Mouse (Mus musculus): ENCODE results near the gene Nr2e1. TPM values are rescaled to one million over a fixed set of nuclear protein-coding genes. Genes with fewer than 3 reads are reported as not detected.

Gene Nr2e1
- polyA plus RNA-seq, 1 experiment from 2014 or later, result not detected

DNA sequence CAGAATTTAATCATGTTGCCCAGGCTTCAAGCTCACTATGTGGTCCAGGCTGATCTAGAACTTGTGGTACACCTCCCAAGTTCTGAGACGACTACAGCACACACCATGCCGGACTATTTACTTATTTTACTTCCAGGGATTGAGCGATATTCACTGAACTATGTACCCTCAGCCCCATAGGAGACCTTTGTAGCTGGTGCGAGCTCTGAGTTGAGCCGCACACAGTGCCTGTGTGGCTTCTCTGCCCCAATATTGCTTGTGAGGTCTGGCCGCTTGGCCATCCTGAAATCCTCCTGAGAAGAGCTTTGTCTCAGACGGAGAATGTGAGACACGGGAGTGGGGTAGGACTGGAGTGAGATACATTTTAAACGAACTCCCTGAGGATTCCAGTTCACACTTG lies 31.3 kb upstream of the Nr2e1 start:
- Histone ChIP-seq H3K4me1 (ENCODE audit: insufficient read depth) (no peaks in the 10 kb centered on the region; the same call in 1 of the 2 replicates), H3K4me3 (ENCODE audit: low read depth, low read length) (no peak overlapping the region), H3K27ac (ENCODE audit: low read depth) (no peak overlapping the region), H3K27me3 (ENCODE audit: insufficient read depth, low read length) (peaks cover 66% of the 10 kb centered on the region), H3K9ac (no peak overlapping the region), H3K36me3 (ENCODE audit: insufficient read depth) (no peaks in the 10 kb centered on the region), H3K4me2 (no peak overlapping the region), H3K9me3 (ENCODE audit: low read depth, low read length) (no peaks in the 10 kb centered on the region; the same call in 1 of the 2 replicates)
- DNase-seq (no peak), ATAC-seq (ENCODE audit: insufficient read depth) (no peak)
- 12% methylated on average over 9 of the region's 9 CpGs for WGBS
- TF ChIP-seq CTCF (IDR thresholded peaks at IDR 0.05; ENCODE audit: low read depth), result no peak

DNA sequence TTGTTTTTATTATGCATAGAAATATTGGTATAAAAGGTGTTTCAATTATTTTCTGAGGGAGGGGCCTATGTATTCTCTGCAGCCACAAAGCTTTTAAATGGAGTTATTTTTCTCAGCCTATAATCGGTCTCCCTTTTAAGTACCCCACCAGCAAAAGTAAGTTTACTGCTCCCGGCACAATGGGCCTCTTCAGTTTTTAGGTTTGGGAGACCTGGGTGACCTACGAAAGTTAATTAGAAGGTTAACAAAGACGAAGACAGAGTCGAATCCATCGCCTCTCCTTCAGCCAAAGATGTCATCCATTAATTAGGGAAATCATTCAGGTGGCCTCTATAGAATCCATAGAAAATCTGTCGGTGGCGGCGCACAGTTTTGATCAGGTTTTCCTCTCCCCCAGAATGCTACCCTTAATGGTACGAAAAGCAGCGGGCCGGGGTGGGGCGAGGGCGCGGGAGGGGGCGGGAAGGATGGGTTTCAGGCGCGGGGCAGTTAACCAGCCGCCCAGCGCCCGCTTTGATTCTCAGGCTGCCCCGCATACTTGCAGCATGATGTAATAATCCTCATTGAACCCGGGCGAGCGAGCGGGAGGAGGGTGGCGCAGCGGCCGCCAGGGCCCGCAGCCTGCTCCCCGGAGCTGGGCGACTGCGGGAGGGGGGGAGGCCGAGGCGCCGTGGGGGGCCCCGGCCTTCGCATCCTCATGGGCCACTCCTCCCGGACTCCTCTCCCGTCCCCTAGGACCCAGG lies 30.4 kb upstream of the Nr2e1 start:
- peak overlapping the region; percentile 47 for H3K9ac ChIP-seq

DNA sequence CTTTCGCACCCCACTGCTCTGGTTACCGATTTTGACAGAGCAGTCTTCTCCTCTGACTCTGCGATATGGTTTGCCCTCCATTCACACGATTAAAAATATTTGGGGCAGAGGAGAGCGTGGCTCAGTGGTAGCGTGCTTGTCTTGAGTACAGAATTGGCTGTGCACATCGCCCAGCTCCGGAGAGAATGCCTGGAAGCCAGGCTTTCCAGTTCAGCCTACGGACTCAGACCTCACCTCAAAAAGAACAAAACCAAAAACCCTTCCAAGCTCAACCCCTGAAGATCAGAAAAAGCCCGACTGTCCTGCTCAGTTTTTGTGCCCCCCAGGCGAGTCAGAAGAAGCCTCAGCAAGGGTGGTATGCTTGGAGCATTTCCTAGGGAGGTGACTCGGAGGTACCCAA lies 29.6 kb upstream of the Nr2e1 start:
- no peak overlapping the region for H3K27ac ChIP-seq (ENCODE audit: low read depth)
- H3K27me3 ChIP-seq (ENCODE audit: insufficient read depth, low read length), result peaks cover 70% of the 10 kb centered on the region
- H3K4me3 ChIP-seq (ENCODE audit: low read depth, low read length), result no peak overlapping the region
- 6% methylated on average over 12 of the region's 12 CpGs for WGBS
- ATAC-seq (ENCODE audit: insufficient read depth), result no peak
- H3K4me2 ChIP-seq, result peak overlapping the region; percentile 25; the same call in 1 of the 2 replicates
- no peaks in the 10 kb centered on the region; the same call in 1 of the 2 replicates for H3K9me3 ChIP-seq (ENCODE audit: low read depth, low read length)
- TF ChIP-seq CTCF (IDR thresholded peaks at IDR 0.05; ENCODE audit: low read depth), result no peak
- H3K4me1 ChIP-seq (ENCODE audit: insufficient read depth), result no peaks in the 10 kb centered on the region; the same call in 1 of the 2 replicates
- no peak overlapping the region for H3K9ac ChIP-seq
- DNase-seq, result no peak
- no peaks in the 10 kb centered on the region for H3K36me3 ChIP-seq (ENCODE audit: insufficient read depth)

More for the DNA sequence above, 30.4 kb upstream of the Nr2e1 start:
- peak; percentile 63 for ATAC-seq (ENCODE audit: insufficient read depth)
- H3K36me3 ChIP-seq (ENCODE audit: insufficient read depth), result no peaks in the 10 kb centered on the region
- under 1% methylated on average over 36 of the region's 40 CpGs for WGBS
- DNase-seq, result peak; percentile 77
- H3K4me1 ChIP-seq (ENCODE audit: insufficient read depth), result no peaks in the 10 kb centered on the region; the same call in 1 of the 2 replicates
- peak overlapping the region; percentile 40 for H3K4me3 ChIP-seq (ENCODE audit: low read depth, low read length)
- no peak overlapping the region for H3K27ac ChIP-seq (ENCODE audit: low read depth)
- peaks cover 72% of the 10 kb centered on the region for H3K27me3 ChIP-seq (ENCODE audit: insufficient read depth, low read length)
- H3K9me3 ChIP-seq (ENCODE audit: low read depth, low read length), result no peaks in the 10 kb centered on the region; the same call in 1 of the 2 replicates
- no peak for TF ChIP-seq CTCF (IDR thresholded peaks at IDR 0.05; ENCODE audit: low read depth)
- H3K4me2 ChIP-seq, result peak overlapping the region; percentile 67

DNA sequence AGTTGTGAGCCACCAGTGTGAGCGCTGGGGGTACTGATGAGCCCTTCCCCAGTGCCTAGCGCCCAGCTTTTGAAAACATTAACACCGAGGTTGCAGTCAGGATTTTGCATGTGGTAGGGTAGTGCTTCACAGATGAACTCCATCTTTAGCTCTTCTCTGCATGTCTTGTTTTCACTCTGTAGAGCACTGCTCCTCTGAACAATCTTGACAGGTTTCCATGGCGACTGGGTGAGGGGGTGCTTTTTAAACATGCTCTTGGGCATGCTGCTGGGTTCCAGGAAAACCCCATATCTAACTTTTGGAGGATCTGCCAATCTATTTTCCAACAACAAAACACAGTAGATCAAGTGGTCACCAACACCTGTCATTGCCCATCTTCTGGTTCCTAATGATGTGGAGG lies 23.3 kb upstream of the Nr2e1 start:
- Histone ChIP-seq H3K9ac (no peak overlapping the region), H3K4me2 (no peak overlapping the region), H3K36me3 (ENCODE audit: insufficient read depth) (no peaks in the 10 kb centered on the region), H3K27ac (ENCODE audit: low read depth) (no peak overlapping the region), H3K4me3 (ENCODE audit: low read depth, low read length) (no peak overlapping the region), H3K4me1 (ENCODE audit: insufficient read depth) (no peaks in the 10 kb centered on the region), H3K9me3 (ENCODE audit: low read depth, low read length) (peaks cover 4% of the 10 kb centered on the region; the same call in 1 of the 2 replicates), H3K27me3 (ENCODE audit: insufficient read depth, low read length) (peaks cover 37% of the 10 kb centered on the region)
- WGBS, result 62% methylated on average over 4 of the region's 4 CpGs
- ATAC-seq (ENCODE audit: insufficient read depth) (no peak), DNase-seq (no peak)
- TF ChIP-seq CTCF (IDR thresholded peaks at IDR 0.05; ENCODE audit: low read depth), result no peak

DNA sequence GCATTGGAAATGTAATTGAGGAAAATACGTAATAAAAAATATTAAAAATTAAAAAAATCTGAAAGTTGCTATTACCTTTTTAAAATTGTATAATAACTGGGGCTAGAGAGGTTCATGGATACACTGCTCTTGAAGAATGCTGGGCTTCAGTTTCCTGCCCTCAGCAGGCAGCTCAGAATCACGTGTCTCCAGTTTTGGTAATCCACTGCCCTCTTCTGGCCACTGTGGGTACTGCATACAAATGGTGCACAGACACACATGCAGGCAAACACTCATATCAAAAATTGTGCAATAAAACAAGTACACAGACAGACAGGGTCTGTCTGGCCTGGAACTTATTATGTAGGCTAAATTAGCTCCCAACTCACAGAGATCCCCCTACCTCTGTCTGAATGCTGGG lies 21.4 kb upstream of the Nr2e1 start:
- no peak overlapping the region for H3K27ac ChIP-seq (ENCODE audit: low read depth)
- no peak for ATAC-seq (ENCODE audit: insufficient read depth)
- H3K36me3 ChIP-seq (ENCODE audit: insufficient read depth), result no peaks in the 10 kb centered on the region
- H3K9ac ChIP-seq, result no peak overlapping the region
- peaks cover 4% of the 10 kb centered on the region; the same call in 1 of the 2 replicates for H3K9me3 ChIP-seq (ENCODE audit: low read depth, low read length)
- no peaks in the 10 kb centered on the region for H3K4me1 ChIP-seq (ENCODE audit: insufficient read depth)
- peaks cover 21% of the 10 kb centered on the region; the same call in 1 of the 2 replicates for H3K27me3 ChIP-seq (ENCODE audit: insufficient read depth, low read length)
- H3K4me3 ChIP-seq (ENCODE audit: low read depth, low read length), result no peak overlapping the region
- TF ChIP-seq CTCF (IDR thresholded peaks at IDR 0.05; ENCODE audit: low read depth), result peak; percentile 65
- no peak for DNase-seq
- 68% methylated on average over 2 of the region's 2 CpGs for WGBS
- H3K4me2 ChIP-seq, result no peak overlapping the region

DNA sequence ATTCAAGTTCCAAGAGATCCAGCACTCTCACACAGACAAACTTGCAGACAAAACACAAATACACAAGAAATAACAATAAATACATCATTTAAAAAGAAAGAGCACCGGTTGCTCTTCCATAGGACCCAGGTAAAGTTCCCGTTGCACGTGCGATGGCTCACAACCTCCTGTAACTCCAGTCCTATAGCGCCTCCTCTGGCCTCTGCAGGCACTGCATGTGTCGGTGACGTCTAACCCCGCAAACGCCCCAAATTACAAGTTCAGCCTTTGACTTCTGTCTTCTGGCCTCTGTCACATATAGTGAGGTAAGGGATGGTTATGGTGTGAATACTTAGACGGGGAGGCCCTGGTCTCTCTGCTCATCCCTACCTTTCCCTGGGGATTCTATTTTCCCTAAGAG lies 18.1 kb upstream of the Nr2e1 start:
- 15% methylated on average over 10 of the region's 10 CpGs for WGBS
- Histone ChIP-seq H3K27ac (ENCODE audit: low read depth) (no peak overlapping the region), H3K9ac (no peak overlapping the region), H3K36me3 (ENCODE audit: insufficient read depth) (no peaks in the 10 kb centered on the region), H3K9me3 (ENCODE audit: low read depth, low read length) (peaks cover 4% of the 10 kb centered on the region; the same call in 1 of the 2 replicates), H3K4me1 (ENCODE audit: insufficient read depth) (no peaks in the 10 kb centered on the region), H3K4me2 (no peak overlapping the region), H3K27me3 (ENCODE audit: insufficient read depth, low read length) (peaks cover 15% of the 10 kb centered on the region; the same call in 1 of the 2 replicates), H3K4me3 (ENCODE audit: low read depth, low read length) (no peak overlapping the region)
- DNase-seq, result no peak
- TF ChIP-seq CTCF (IDR thresholded peaks at IDR 0.05; ENCODE audit: low read depth), result peak; percentile 63
- no peak for ATAC-seq (ENCODE audit: insufficient read depth)

DNA sequence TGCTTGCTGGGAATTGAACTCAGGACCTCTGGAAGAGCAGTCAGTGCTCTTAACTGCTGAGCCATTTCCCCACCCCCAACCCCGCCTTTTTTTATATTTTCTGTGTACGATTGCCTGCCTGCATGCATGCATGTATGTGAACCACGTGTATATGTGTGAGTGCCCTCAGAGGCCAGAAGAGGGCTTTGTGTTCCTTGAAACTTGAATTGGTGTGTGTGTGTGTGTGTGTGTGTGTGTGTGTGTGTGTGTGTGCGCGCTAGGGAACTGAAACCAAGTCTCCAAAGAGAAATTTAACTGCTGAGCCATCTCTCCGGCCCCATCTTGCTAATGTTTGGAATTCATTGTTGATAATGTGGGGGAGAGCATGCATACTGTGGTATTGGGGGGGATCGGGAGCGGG lies 15.2 kb upstream of the Nr2e1 start:
- 71% methylated on average over 8 of the region's 8 CpGs for WGBS
- no peak overlapping the region for H3K9ac ChIP-seq
- H3K4me1 ChIP-seq (ENCODE audit: insufficient read depth), result no peaks in the 10 kb centered on the region
- no peak overlapping the region for H3K27ac ChIP-seq (ENCODE audit: low read depth)
- ATAC-seq (ENCODE audit: insufficient read depth) (no peak), DNase-seq (no peak)
- H3K4me2 ChIP-seq, result no peak overlapping the region
- no peaks in the 10 kb centered on the region for H3K36me3 ChIP-seq (ENCODE audit: insufficient read depth)
- H3K27me3 ChIP-seq (ENCODE audit: insufficient read depth, low read length), result peaks cover 36% of the 10 kb centered on the region
- H3K4me3 ChIP-seq (ENCODE audit: low read depth, low read length), result no peak overlapping the region
- no peaks in the 10 kb centered on the region for H3K9me3 ChIP-seq (ENCODE audit: low read depth, low read length)
- TF ChIP-seq CTCF (IDR thresholded peaks at IDR 0.05; ENCODE audit: low read depth), result no peak

Data from lung, embryonic 14.5 days (tissue).